In the genomic region with DNA sequence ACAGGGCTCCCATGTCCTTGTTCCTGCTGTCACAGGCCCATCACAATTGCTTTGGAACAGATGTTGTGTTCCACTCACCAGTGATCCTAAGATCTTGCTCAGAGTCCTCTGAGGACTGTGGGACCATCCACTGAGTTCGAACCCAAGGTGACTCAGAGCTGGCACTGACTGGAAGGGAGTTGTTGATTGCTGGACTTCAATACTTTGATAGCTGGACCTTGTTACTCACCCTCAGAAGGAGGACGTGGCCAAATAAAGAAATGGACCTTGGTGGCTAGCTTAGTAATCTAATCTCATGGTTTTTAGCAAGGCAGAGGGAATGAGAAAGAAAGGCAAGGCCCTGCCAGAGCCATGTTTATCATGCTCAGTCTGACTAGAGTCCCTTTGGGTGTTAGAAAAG, we compare ENCODE assay signal across 13 mouse cellular contexts.
"Had no signal": no experiment of that assay in that cellular context is flagged by ENCODE, and none has a peak within 500 bp of the region (broad histone marks: within the 10 kb centered on the region; RNA-seq: fewer than 3 reads in every experiment).

No protein-coding gene starts in this region.

- H3K27ac ChIP-seq: layer of hippocampus, adult 2 months; limb, embryonic 13.5 days; liver, embryonic 14.5 days; midbrain, embryonic 12.5 days; neural tube, embryonic 13.5 days; stomach, embryonic 15.5 days had no signal

- H3K4me2 ChIP-seq: limb, embryonic 13.5 days; midbrain, embryonic 12.5 days; neural tube, embryonic 13.5 days; stomach, embryonic 15.5 days had no signal

- DNase-seq: kidney, postnatal 10 days; kidney, postnatal 4 days; lung, adult 18-20 months; retina, postnatal 1 day; right cerebral cortex, postnatal 4 days; thymus, postnatal 36 days had no signal

- H3K36me3 ChIP-seq: limb, embryonic 13.5 days; midbrain, embryonic 12.5 days; neural tube, embryonic 13.5 days; stomach, embryonic 15.5 days had no signal

- H3K9me3 ChIP-seq: limb, embryonic 13.5 days; midbrain, embryonic 12.5 days; neural tube, embryonic 13.5 days; stomach, embryonic 15.5 days had no signal

- H3K4me3 ChIP-seq: layer of hippocampus, adult 2 months; limb, embryonic 13.5 days; midbrain, embryonic 12.5 days; neural tube, embryonic 13.5 days; stomach, embryonic 15.5 days had no signal

- H3K9ac ChIP-seq: limb, embryonic 13.5 days; liver, embryonic 14.5 days; midbrain, embryonic 12.5 days; neural tube, embryonic 13.5 days; stomach, embryonic 15.5 days had no signal

- H3K27me3 ChIP-seq: limb, embryonic 13.5 days; midbrain, embryonic 12.5 days; neural tube, embryonic 13.5 days; stomach, embryonic 15.5 days had no signal

- ATAC-seq: midbrain, embryonic 16.5 days had no signal
